Mouse (Mus musculus) lung, postnatal 0 days (tissue): ENCODE results near the gene Ciz1.

Source experiments
- CTCF ChIP-seq: IDR thresholded peaks from 2 replicates; pipeline ENCODE4 v1.5.1; 2016; ENCODE audit warnings: antibody characterized with exemption, mild to moderate bottlenecking
- EP300 ChIP-seq: IDR thresholded peaks from 2 replicates; pipeline ENCODE4 v1.6.1; 2016; ENCODE audit warnings: antibody characterized with exemption, mild to moderate bottlenecking, control low read depth

GRCm38 (mm10) chr2:32413936-32414335 lies 61.8 kb downstream of the Ciz1 start:
- TF ChIP-seq CTCF (no peak), EP300 (peak; percentile 18; the same call in 1 of the 2 replicates)
